Mouse (Mus musculus) forebrain, embryonic 14.5 days (tissue): ENCODE results near the gene Src. TPM values are rescaled to one million over a fixed set of nuclear protein-coding genes. Genes with fewer than 3 reads are reported as not detected.

Experiments
- ATAC-seq: fragments of 200-750 bp; cut with Nextera tagmentation; 2 replicates; pipeline ENCODE4 v1.8.0; 2017; ENCODE audit warnings: mild to moderate bottlenecking, moderate library complexity
- DNase-seq: peaks from one replicate; pipeline ENCODE4 v3.0.0-alpha.2; 2015; ENCODE audit warnings: low spot score
- H3K27ac ChIP-seq: fragments of 300-500 bp; sonication (generic); 2 replicates; pipeline ENCODE4 v1.5.1; 2014; ENCODE audit warnings: low read depth, mild to moderate bottlenecking, control low read depth, low read length, moderate library complexity
- H3K27me3 ChIP-seq: fragments of 300-500 bp; sonication (generic); replicated peaks from 2 replicates; pipeline ENCODE4 v1.6.1; 2014; ENCODE audit warnings: low read length, control low read depth, mixed read lengths; ENCODE audit not compliant: control insufficient read depth, insufficient read depth
- H3K36me3 ChIP-seq: fragments of 300-500 bp; sonication (generic); 2 replicates; pipeline ENCODE4 v1.6.1; 2014; ENCODE audit warnings: low read length, control low read depth; ENCODE audit not compliant: control insufficient read depth, insufficient read depth
- H3K4me1 ChIP-seq: fragments of 300-500 bp; sonication (generic); 2 replicates; pipeline ENCODE4 v1.6.1; 2014; ENCODE audit warnings: antibody characterized with exemption, low read length, control low read depth; ENCODE audit not compliant: control insufficient read depth, insufficient read depth
- H3K4me2 ChIP-seq: fragments of 300-500 bp; sonication (generic); 2 replicates; pipeline ENCODE4 v1.6.1; 2014; ENCODE audit warnings: mild to moderate bottlenecking, control low read depth, low read length
- H3K4me3 ChIP-seq: fragments of 300-500 bp; sonication (generic); 2 replicates; pipeline ENCODE4 v1.5.1; 2014; ENCODE audit warnings: low read depth, low read length, control low read depth
- H3K9ac ChIP-seq: fragments of 300-500 bp; sonication (generic); 2 replicates; pipeline ENCODE4 v1.6.1; 2014; ENCODE audit warnings: mild to moderate bottlenecking, low read length, control low read depth, moderate library complexity
- H3K9me3 ChIP-seq: fragments of 300-500 bp; sonication (generic); replicated peaks from 2 replicates; pipeline ENCODE4 v1.6.1; 2016; ENCODE audit warnings: low read length, control low read depth, mixed read lengths; ENCODE audit not compliant: control insufficient read depth
- WGBS: fragments of 180-500 bp; shearing (Covaris S2); extraction: QIAGEN DNeasy Blood & Tissue Kit; methylation state at CpG from one replicate; pipeline ENCODE4 v1.1.7; 2014; 5-methylcytosine and 5-hydroxymethylcytosine counted together
- polyA plus RNA-seq: library from polyadenylated mRNA; unstranded; fragments of >200 nt; fragmentation: Nextera tagmentation; extraction: Ambion mirVana; gene quantifications from 2 replicates; pipeline ENCODE4 v1.2.1, GENCODE M21; 2014

Src gene
- polyA plus RNA-seq, 1 experiment from 2014 or later: 30.1 TPM

DNA sequence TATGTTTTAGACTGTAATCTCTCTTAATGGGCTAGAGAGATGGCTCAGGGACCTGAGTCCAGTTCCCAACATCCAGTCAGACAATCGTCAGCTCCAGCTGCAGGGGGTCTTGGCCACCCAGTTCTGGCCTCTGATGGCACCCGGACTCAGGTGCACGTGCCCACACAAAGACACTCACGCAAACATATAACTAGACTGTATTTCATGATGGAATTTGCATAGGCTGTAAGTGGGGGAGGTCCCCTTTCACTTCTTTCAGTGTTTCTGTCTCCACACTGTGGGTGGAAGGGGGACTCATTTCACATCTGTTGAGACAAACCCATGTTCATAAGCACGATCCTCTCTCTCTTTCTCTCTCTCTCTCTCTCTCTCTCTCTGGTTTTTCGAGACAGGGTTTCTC is 17.8 kb upstream of the Src start:
- no peak overlapping the region for H3K9ac ChIP-seq
- H3K27ac ChIP-seq: no peak overlapping the region
- no peak overlapping the region for H3K4me3 ChIP-seq
- H3K4me2 ChIP-seq: no peak overlapping the region
- H3K36me3 ChIP-seq: peaks cover 30% of the 10 kb centered on the region
- no peaks in the 10 kb centered on the region for H3K27me3 ChIP-seq
- no peaks in the 10 kb centered on the region for H3K4me1 ChIP-seq
- no peak for ATAC-seq
- H3K9me3 ChIP-seq: 0 out of 2 replicates have a peak, but pooled peaks cover 2% of the 10 kb centered on the region
- 92% methylated on average over 6 of the region's 6 CpGs for WGBS
- no peak for DNase-seq

DNA sequence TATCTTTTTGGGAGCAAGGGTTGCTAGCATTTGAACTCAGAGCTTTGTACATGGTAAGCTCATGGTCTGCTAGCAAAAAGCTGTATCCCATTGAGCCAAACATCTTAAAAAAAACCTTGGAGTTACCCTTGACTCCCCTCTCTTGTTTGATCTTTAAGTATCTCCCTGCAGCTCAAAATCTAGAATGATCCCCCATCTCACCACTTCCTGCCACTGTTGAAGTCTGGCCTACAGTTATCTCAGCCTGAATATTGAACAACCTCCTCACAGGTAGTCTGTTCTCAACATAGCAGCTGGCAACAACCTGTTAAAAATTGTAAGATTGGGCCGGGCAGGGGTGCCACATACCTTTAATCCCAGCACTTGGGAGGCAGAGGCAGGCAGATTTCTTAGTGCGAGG is 17.0 kb upstream of the Src start:
- no peak overlapping the region for H3K27ac ChIP-seq
- 95% methylated on average over 2 of the region's 2 CpGs for WGBS
- ATAC-seq: no peak
- no peaks in the 10 kb centered on the region for H3K27me3 ChIP-seq
- H3K4me3 ChIP-seq: no peak overlapping the region
- no peak for DNase-seq
- H3K4me1 ChIP-seq: no peaks in the 10 kb centered on the region
- H3K9me3 ChIP-seq: 0 out of 2 replicates have a peak, but pooled peaks cover 2% of the 10 kb centered on the region
- H3K4me2 ChIP-seq: no peak overlapping the region
- H3K9ac ChIP-seq: no peak overlapping the region
- peaks cover 23% of the 10 kb centered on the region for H3K36me3 ChIP-seq

DNA sequence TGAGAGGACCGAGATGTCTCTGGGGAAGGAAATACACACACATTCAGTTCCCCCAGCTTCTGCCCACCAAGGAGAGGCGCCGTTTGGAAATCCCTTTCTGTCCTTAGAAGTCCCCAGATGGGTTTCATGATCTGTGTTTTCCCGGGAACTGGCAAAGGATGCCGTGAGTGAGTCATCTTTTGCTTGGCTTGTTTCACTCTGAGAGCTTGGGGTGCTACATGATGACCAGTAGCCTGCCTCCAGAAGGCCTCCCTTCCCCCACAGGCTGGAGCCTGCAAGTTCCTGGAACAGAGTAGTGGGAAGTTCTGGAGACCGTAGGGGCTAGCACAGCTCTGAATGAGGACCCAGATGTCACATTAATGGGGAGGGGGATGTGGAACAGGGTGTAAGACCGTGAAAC is 10.6 kb upstream of the Src start:
- H3K9me3 ChIP-seq: no peaks in the 10 kb centered on the region
- no peaks in the 10 kb centered on the region for H3K36me3 ChIP-seq
- ATAC-seq (no peak), DNase-seq (no peak)
- 84% methylated on average over 7 of the region's 7 CpGs for WGBS
- H3K4me2 ChIP-seq: no peak overlapping the region
- H3K9ac ChIP-seq: no peak overlapping the region
- H3K27me3 ChIP-seq: no peaks in the 10 kb centered on the region
- H3K27ac ChIP-seq: no peak overlapping the region
- H3K4me1 ChIP-seq: no peaks in the 10 kb centered on the region
- H3K4me3 ChIP-seq: no peak overlapping the region

DNA sequence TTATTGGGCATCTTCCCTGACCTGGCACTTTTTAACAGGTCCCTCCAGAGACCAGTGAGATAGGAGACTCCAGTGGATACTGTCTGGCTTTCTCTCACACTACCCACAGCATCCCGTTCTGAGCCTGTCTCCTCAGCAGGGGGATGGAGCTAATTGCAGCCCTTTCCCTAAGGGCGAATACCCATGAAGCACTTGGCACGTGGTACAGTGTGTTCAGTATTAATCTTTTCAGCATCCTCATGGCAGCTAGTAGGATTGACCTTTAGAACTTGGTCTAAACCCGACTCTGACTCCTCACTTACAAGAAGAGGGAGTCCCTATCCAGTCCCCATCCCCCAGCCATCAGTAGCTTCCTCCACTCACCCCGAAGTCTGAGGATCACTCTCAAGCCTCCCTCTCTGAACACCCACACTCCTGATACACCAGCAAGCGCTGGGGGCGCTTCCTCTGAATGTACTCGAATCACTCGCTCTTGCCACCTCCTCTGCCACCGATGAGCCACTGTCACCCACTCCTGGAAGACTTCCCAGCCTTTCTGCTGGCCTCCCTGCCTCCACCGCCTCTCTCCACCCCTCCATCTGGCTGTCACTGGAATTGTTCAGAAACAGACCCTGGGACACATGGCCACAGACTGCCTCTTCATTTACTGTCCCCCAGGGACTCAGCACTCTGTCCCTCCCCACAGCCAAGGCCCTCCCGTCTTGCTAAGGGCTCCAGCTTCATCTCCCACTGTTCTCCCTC is 8.3 kb upstream of the Src start:
- DNase-seq (no peak), ATAC-seq (no peak)
- Histone ChIP-seq H3K9me3 (no peaks in the 10 kb centered on the region), H3K9ac (no peak overlapping the region), H3K36me3 (no peaks in the 10 kb centered on the region), H3K4me1 (no peaks in the 10 kb centered on the region), H3K4me2 (no peak overlapping the region), H3K27ac (no peak overlapping the region; the same call in 1 of the 2 replicates), H3K4me3 (no peak overlapping the region), H3K27me3 (no peaks in the 10 kb centered on the region)
- WGBS: 57% methylated on average over 12 of the region's 12 CpGs

DNA sequence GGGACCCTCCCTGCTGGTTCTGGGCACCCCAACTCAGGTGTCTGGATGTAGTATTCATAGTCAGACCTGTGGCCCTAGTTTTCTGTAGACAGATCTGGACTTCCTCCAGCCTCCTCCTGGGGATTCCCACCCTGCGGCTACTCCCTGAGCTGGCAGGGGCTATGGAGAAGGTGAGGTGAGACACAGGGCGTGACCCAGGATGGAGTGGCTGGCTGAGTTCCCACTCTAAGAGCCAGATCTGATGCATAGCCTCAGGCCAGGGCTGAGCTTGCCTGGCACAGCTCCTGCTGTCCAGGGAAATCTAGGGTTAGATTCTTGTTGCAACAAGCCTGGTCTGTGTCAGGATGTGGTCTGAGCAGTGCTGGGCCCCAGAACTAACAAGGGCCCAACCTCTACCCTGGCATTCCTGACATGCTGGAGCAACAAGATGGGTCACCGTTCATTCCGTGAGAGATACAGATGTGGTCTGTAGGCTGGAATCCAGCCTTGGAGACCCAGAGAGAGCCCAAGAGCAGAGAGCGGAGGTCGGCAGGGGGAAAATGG is 7.0 kb upstream of the Src start:
- Histone ChIP-seq H3K4me2 (no peak overlapping the region), H3K27me3 (no peaks in the 10 kb centered on the region), H3K36me3 (no peaks in the 10 kb centered on the region), H3K4me1 (no peaks in the 10 kb centered on the region), H3K27ac (no peak overlapping the region), H3K4me3 (no peak overlapping the region), H3K9ac (no peak overlapping the region), H3K9me3 (no peaks in the 10 kb centered on the region)
- DNase-seq (no peak), ATAC-seq (no peak)
- WGBS: 92% methylated on average over 6 of the region's 6 CpGs

DNA sequence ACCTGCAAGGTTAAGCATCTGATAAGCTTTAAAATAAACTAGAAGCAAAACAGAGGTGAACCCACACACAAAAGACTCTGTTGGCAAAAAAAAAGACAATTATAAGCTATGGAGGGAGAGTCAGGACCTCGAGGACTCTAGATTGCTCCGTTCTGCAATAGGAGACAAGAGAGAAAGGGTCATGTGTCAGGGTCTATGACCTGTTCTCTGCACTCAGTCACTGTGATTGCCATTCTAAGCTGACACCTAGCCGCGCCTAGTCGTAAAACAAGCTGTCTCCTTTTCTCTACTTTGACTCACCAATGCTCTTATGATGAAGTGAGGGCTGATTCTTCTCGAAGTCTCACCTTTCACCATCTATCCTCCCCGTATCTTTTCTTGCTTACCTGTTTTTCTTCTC is 5.7 kb upstream of the Src start:
- H3K27ac ChIP-seq: no peak overlapping the region
- DNase-seq (no peak), ATAC-seq (no peak)
- no peaks in the 10 kb centered on the region for H3K4me1 ChIP-seq
- H3K4me2 ChIP-seq: no peak overlapping the region
- 89% methylated on average over 7 of the region's 7 CpGs for WGBS
- H3K27me3 ChIP-seq: no peaks in the 10 kb centered on the region
- no peaks in the 10 kb centered on the region for H3K36me3 ChIP-seq
- no peak overlapping the region for H3K4me3 ChIP-seq
- no peaks in the 10 kb centered on the region for H3K9me3 ChIP-seq
- H3K9ac ChIP-seq: no peak overlapping the region

DNA sequence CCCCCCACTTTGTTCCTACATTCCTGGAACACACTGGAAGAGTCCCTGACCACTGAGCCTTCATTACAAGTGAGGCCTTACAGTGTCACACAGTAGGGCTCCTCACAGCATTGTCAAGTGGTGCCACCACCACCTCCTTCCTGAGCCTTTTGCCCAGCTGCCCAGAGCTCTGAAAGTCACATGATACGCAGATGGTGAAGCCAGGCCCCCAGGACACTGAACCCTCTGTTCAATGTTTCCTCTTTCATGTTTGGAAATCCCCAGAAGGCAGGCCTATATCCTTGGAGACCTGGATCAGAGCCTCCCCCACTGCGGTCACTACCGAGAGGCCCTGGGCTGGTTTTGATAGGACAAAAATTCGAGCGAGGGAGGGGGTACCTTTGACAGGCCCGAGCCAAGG is 1.0 kb upstream of the Src start:
- no peak overlapping the region for H3K27ac ChIP-seq
- peaks cover 4% of the 10 kb centered on the region; the same call in 1 of the 2 replicates for H3K4me1 ChIP-seq
- H3K36me3 ChIP-seq: no peaks in the 10 kb centered on the region
- ATAC-seq (no peak), DNase-seq (no peak)
- H3K9ac ChIP-seq: no peak overlapping the region
- no peaks in the 10 kb centered on the region for H3K27me3 ChIP-seq
- no peak overlapping the region for H3K4me2 ChIP-seq
- H3K4me3 ChIP-seq: no peak overlapping the region
- no peaks in the 10 kb centered on the region for H3K9me3 ChIP-seq
- whole genome bisulfite sequencing: 67% methylated on average over 6 of the region's 6 CpGs

DNA sequence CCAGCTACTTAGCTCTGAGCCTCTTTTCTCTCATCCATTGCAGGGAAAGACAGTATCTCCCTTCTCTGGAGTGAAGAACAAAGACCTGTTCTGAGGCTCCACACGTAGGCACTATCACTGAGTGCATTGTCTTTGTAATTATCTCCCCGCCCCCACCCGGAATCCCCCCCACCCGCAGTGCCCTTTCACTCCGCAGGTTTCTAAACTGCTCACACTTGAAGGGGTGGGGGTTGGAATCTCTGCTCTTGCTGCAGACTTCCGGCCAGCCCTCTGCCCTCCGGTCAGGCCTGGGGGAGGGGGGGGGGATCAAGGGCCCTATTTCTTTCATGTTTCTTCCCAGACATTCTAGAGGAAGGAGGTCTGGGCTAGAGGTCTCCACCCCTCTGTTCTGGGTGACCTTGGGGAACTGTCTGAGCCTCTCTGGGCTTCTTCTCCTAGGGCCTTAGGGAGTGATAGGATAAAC is 396 bp downstream of the Src start:
- DNase-seq (no peak), ATAC-seq (peak; percentile 21; the same call in 1 of the 2 replicates)
- H3K36me3 ChIP-seq: no peaks in the 10 kb centered on the region
- no peak overlapping the region for H3K4me3 ChIP-seq
- H3K9ac ChIP-seq: no peak overlapping the region
- no peak overlapping the region for H3K27ac ChIP-seq
- H3K4me2 ChIP-seq: no peak overlapping the region
- H3K4me1 ChIP-seq: peaks cover 10% of the 10 kb centered on the region; the same call in 1 of the 2 replicates
- H3K9me3 ChIP-seq: no peaks in the 10 kb centered on the region
- WGBS: 7% methylated on average over 7 of the region's 7 CpGs
- no peaks in the 10 kb centered on the region for H3K27me3 ChIP-seq

DNA sequence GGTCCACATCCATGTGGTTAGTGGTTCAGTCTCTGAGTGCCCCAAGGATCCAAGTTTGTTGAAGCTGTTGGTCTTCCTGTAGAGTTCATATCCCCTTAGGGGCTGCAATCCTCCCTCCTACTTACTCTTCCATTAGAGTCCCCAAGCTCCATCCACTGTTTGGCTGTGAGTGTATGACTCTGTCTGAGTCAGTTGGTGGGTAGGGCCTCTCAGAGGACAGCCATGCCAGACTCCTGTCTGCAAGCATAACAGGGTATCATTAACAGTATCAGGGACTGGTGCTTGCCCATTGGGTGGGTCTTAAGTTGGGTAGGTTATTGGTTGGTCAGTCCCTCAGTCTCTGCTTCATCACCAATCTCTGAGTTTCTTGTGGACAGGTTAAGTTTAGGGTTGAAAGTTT is 1.3 kb downstream of the Src start:
- DNase-seq (no peak), ATAC-seq (no peak)
- Histone ChIP-seq H3K9ac (no peak overlapping the region), H3K36me3 (no peaks in the 10 kb centered on the region), H3K4me2 (no peak overlapping the region), H3K27ac (no peak overlapping the region), H3K27me3 (no peaks in the 10 kb centered on the region), H3K4me1 (peaks cover 12% of the 10 kb centered on the region; the same call in 1 of the 2 replicates), H3K9me3 (no peaks in the 10 kb centered on the region), H3K4me3 (no peak overlapping the region)
